Mouse (Mus musculus) myocyte (in vitro differentiated cells): ENCODE data around the gene Inca1.

ENCODE experiments used
- E2F4 ChIP-seq: IDR thresholded peaks from one replicate; pipeline ENCODE4 v1.6.1; 2011; ENCODE audit warnings: mild to moderate bottlenecking, control low read depth, moderate library complexity; ENCODE audit not compliant: insufficient read depth
- MAX ChIP-seq: IDR thresholded peaks from one replicate; pipeline ENCODE4 v1.6.1; 2011; ENCODE audit warnings: low read depth, mild to moderate bottlenecking, control low read depth
- MYOD1 ChIP-seq, 3 experiments: IDR thresholded peaks; one replicate each; pipeline ENCODE4 v1.6.1; 2011; ENCODE audit warnings: control low read depth in 2 of 3, low read depth in 2 of 3, mild to moderate bottlenecking in 2 of 3, moderate library complexity in 1 of 3; ENCODE audit not compliant: insufficient read length in 2 of 3, control insufficient read depth in 1 of 3
- POLR2A ChIP-seq: IDR thresholded peaks from one replicate; pipeline ENCODE4 v1.6.1; 2011; ENCODE audit warnings: low read depth, mild to moderate bottlenecking, control low read depth, moderate library complexity; ENCODE audit not compliant: insufficient read length
- POLR2AphosphoS2 ChIP-seq: IDR thresholded peaks from one replicate; pipeline ENCODE4 v1.6.1; 2011; ENCODE audit warnings: low read depth, control low read depth; ENCODE audit not compliant: insufficient read length
- TCF3 ChIP-seq: IDR thresholded peaks from one replicate; pipeline ENCODE4 v1.6.1; 2011; ENCODE audit warnings: low read depth, control low read depth; ENCODE audit not compliant: insufficient read length

DNA sequence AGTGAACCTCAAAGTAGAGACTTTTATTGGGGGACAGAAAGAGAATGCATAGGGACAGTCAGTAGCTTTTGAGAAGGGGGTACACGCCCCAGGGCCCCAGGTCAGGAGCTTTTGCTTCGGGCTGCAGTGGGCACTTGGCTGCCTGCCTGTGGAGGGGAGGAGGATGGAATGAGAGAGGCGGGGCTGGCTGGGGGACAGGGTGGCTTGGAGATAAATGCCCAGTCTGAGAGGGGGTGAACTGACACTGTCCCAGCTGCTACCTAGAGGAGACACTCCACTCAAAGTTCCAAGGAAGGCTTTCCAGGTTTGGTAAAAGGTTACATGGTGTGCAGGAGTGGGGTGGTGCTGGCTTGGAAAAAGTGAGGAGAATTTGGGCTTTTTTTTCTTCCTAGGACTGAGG is 43.0 kb downstream of the Inca1 start, which contains the start of gene Eno3:
- TF ChIP-seq E2F4 (no peak), MAX (no peak), MYOD1 (IDR thresholded peaks at IDR 0.05; ENCODE audit: control insufficient read depth in 1 of 3, insufficient read length in 2 of 3, low read depth in 2 of 3) (peak in 1 of 3 experiments; percentile 43), POLR2AphosphoS2 (peak; percentile 80), TCF3 (no peak), POLR2A (peak; percentile 71)
